ENCODE assay signal across 9 mouse cellular contexts in genomic region chr16:92115611-92116421, GRCm38 (mm10). TPM values are rescaled to one million over a fixed set of nuclear protein-coding genes. Genes with fewer than 3 reads are reported as not detected.
DNase-seq lines count a peak whose midpoint lies in the region; ATAC-seq and TF ChIP-seq lines count a peak whose summit lies in the region.
"Had no signal": no experiment of that assay in that cellular context is flagged by ENCODE, and none has a peak within 500 bp of the region (broad histone marks: within the 10 kb centered on the region; RNA-seq: fewer than 3 reads in every experiment).

No protein-coding gene starts in this region.

- H3K9me3 ChIP-seq in kidney, embryonic 16.5 days (ENCODE audit: low read length), result no peaks in the 10 kb centered on the region
- no peaks in the 10 kb centered on the region for H3K9me3 ChIP-seq in hindbrain, embryonic 11.5 days (ENCODE audit: control insufficient read depth, low read length)
- H3K9me3 ChIP-seq in limb, embryonic 14.5 days (ENCODE audit: control insufficient read depth, low read length), result no peaks in the 10 kb centered on the region

- 31% methylated on average over 19 of the region's 20 CpGs for WGBS in kidney, embryonic 16.5 days
- WGBS in hindbrain, embryonic 11.5 days, result 38% methylated on average over 16 of the region's 20 CpGs
- WGBS in limb, embryonic 14.5 days, result 30% methylated on average over 20 of the region's 20 CpGs

- H3K27me3 ChIP-seq in kidney, embryonic 16.5 days (ENCODE audit: insufficient read depth, low read length), result no peaks in the 10 kb centered on the region
- H3K27me3 ChIP-seq in hindbrain, embryonic 11.5 days (ENCODE audit: control insufficient read depth, insufficient read depth, low read length), result no peaks in the 10 kb centered on the region
- no peaks in the 10 kb centered on the region for H3K27me3 ChIP-seq in limb, embryonic 14.5 days (ENCODE audit: control insufficient read depth, insufficient read depth, low read length)

- H3K9ac ChIP-seq in kidney, embryonic 16.5 days (replicated peaks; ENCODE audit: low read length), result no peak overlapping the region
- H3K9ac ChIP-seq in hindbrain, embryonic 11.5 days (ENCODE audit: low read depth, low read length), result peak overlapping the region; percentile 31; the same call in 1 of the 2 replicates
- no peak overlapping the region for H3K9ac ChIP-seq in limb, embryonic 14.5 days (ENCODE audit: low read depth, low read length, severe bottlenecking)

- H3K4me3 ChIP-seq in kidney, embryonic 16.5 days (ENCODE audit: low read length), result no peak overlapping the region
- no peak overlapping the region for H3K4me3 ChIP-seq in hindbrain, embryonic 11.5 days (ENCODE audit: low read depth, low read length)
- H3K4me3 ChIP-seq in limb, embryonic 14.5 days (replicated peaks; ENCODE audit: low read length), result no peak overlapping the region

- peaks cover 7% of the 10 kb centered on the region; the same call in 1 of the 2 replicates for H3K4me1 ChIP-seq in kidney, embryonic 16.5 days (ENCODE audit: insufficient read depth, low read length)
- H3K4me1 ChIP-seq in hindbrain, embryonic 11.5 days (replicated peaks; ENCODE audit: control insufficient read depth, insufficient read depth, low read length), result peaks cover 3% of the 10 kb centered on the region
- peaks cover 16% of the 10 kb centered on the region for H3K4me1 ChIP-seq in limb, embryonic 14.5 days (ENCODE audit: control insufficient read depth, insufficient read depth, low read length)

- peaks cover 15% of the 10 kb centered on the region for H3K36me3 ChIP-seq in kidney, embryonic 16.5 days (ENCODE audit: insufficient read depth, low read length)
- no peaks in the 10 kb centered on the region for H3K36me3 ChIP-seq in hindbrain, embryonic 11.5 days (ENCODE audit: control insufficient read depth, insufficient read depth, low read length)
- H3K36me3 ChIP-seq in limb, embryonic 14.5 days (ENCODE audit: control insufficient read depth, insufficient read depth, low read length), result peaks cover 19% of the 10 kb centered on the region

- TF ChIP-seq POLR2A in limb, embryonic 14.5 days (IDR thresholded peaks at IDR 0.05; ENCODE audit: borderline replicate concordance, extremely low read depth, insufficient read depth, insufficient read length), result no peak

- no peak for ATAC-seq in kidney, embryonic 16.5 days (ENCODE audit: low FRiP score, low TSS enrichment)
- ATAC-seq in hindbrain, embryonic 11.5 days (ENCODE audit: low FRiP score), result peak; percentile 53
- 0 out of 2 replicates have a peak, but pooled peaks have one; percentile 41 for ATAC-seq in limb, embryonic 14.5 days (ENCODE audit: low FRiP score, low read depth)

- DNase-seq in kidney, adult 18-20 months, result no peak
- peak; percentile 53 for DNase-seq in adrenal gland, adult 8-10 months
- peak; percentile 54 for DNase-seq in embryo, embryonic 10 days (ENCODE audit: low spot score)
- DNase-seq in hindbrain, embryonic 11.5 days (ENCODE audit: low spot score), result peak; percentile 57
- DNase-seq in limb, embryonic 14.5 days (ENCODE audit: low spot score), result no peak
- peak; percentile 74 to 80 for DNase-seq in right cerebral cortex, postnatal 10 days (ENCODE audit: low spot score in 2 of 2)
- DNase-seq in gastrocnemius, postnatal 36 days, result no peak

- H3K27ac ChIP-seq in kidney, embryonic 16.5 days (ENCODE audit: low read length), result no peak overlapping the region
- H3K27ac ChIP-seq in hindbrain, embryonic 11.5 days (ENCODE audit: low read depth, low read length), result peak overlapping the region; percentile 39; the same call in 1 of the 2 replicates
- no peak overlapping the region for H3K27ac ChIP-seq in limb, embryonic 14.5 days (replicated peaks; ENCODE audit: low read depth, low read length)

- peak overlapping the region; percentile 35 for H3K4me2 ChIP-seq in kidney, embryonic 16.5 days (replicated peaks; ENCODE audit: low read depth, low read length)
- H3K4me2 ChIP-seq in hindbrain, embryonic 11.5 days (replicated peaks; ENCODE audit: low read depth, low read length), result no peak overlapping the region; the same call in 1 of the 2 replicates
- H3K4me2 ChIP-seq in limb, embryonic 14.5 days (replicated peaks; ENCODE audit: low read depth, low read length, severe bottlenecking), result no peak overlapping the region

- intact Hi-C loops in gastrocnemius, postnatal 36 days (cut with DNase I), result no loop called here

RNA-seq across cellular contexts. Expression of gene Slc5a3, which starts 57.7 kb away (rescaled TPM):
- 11.2 and 13.1 TPM in 2 replicates for polyA plus RNA-seq in kidney, embryonic 16.5 days (2015; fragmentation: Nextera tagmentation; extraction: Ambion mirVana)
- 10 to 100 TPM; 28.5 to 51.7 (median 35.6) TPM for total RNA-seq in adrenal gland, adult 8-10 months (2022)
- polyA plus RNA-seq in hindbrain, embryonic 11.5 days (2014; fragmentation: Nextera tagmentation; extraction: Ambion mirVana), result 14.6 and 14.9 TPM in 2 replicates
- 3.5 and 3.8 TPM in 2 replicates for polyA plus RNA-seq in limb, embryonic 14.5 days (2012; rRNA removed)
- polyA plus RNA-seq in limb, embryonic 14.5 days (2014; fragmentation: Nextera tagmentation; extraction: Ambion mirVana), result 9.3 and 10.7 TPM in 2 replicates
- 1 to 10 TPM; 2.2 to 4.0 TPM for total RNA-seq in gastrocnemius, postnatal 36 days (2021)

RNA-seq across cellular contexts. Expression of gene Gm49711, which starts 57.7 kb away (rescaled TPM):
- 0.15 TPM in 1 of 2 replicates, not detected in the other for polyA plus RNA-seq in kidney, embryonic 16.5 days (2015; fragmentation: Nextera tagmentation; extraction: Ambion mirVana)
- not detected for total RNA-seq in adrenal gland, adult 8-10 months (2022)
- polyA plus RNA-seq in hindbrain, embryonic 11.5 days (2014; fragmentation: Nextera tagmentation; extraction: Ambion mirVana), result 0.14 and 0.20 TPM in 2 replicates
- 0.24 and 0.27 TPM in 2 replicates for polyA plus RNA-seq in limb, embryonic 14.5 days (2012; rRNA removed)
- polyA plus RNA-seq in limb, embryonic 14.5 days (2014; fragmentation: Nextera tagmentation; extraction: Ambion mirVana), result 0.36 TPM in 1 of 2 replicates, not detected in the other
- not detected for total RNA-seq in gastrocnemius, postnatal 36 days (2021)
- total RNA-seq: ES-E14 had no signal

RNA-seq across cellular contexts. Expression of gene Mrps6, which starts 57.7 kb away (rescaled TPM):
- 164 and 165 TPM in 2 replicates for polyA plus RNA-seq in kidney, embryonic 16.5 days (2015; fragmentation: Nextera tagmentation; extraction: Ambion mirVana)
- 100 to 1,000 TPM in 1 of 4 experiments, 10 to 100 TPM in 3; 80.9 to 100 (median 87.2) TPM for total RNA-seq in adrenal gland, adult 8-10 months (2022)
- polyA plus RNA-seq in hindbrain, embryonic 11.5 days (2014; fragmentation: Nextera tagmentation; extraction: Ambion mirVana), result 139 and 141 TPM in 2 replicates
- 46.6 and 49.5 TPM in 2 replicates for polyA plus RNA-seq in limb, embryonic 14.5 days (2012; rRNA removed)
- 101 and 109 TPM in 2 replicates for polyA plus RNA-seq in limb, embryonic 14.5 days (2014; fragmentation: Nextera tagmentation; extraction: Ambion mirVana)
- 10 to 100 TPM; 19.1 to 19.5 TPM for total RNA-seq in gastrocnemius, postnatal 36 days (2021)

Comparison
In these comparisons a context has a peak if more than half of its experiments do, and no peak if none do; other contexts are left out.
1. DNase-seq: peak in adrenal gland, adult 8-10 months (single experiment), embryo, embryonic 10 days (single experiment), hindbrain, embryonic 11.5 days (single experiment) and right cerebral cortex, postnatal 10 days (2 of 2); none in kidney, adult 18-20 months (single experiment), limb, embryonic 14.5 days (single experiment) and gastrocnemius, postnatal 36 days (0 of 2).